Mouse (Mus musculus) liver, embryonic 16.5 days (tissue): ENCODE measurements around the gene Rps27a. TPM values are rescaled to one million over a fixed set of nuclear protein-coding genes. Genes with fewer than 3 reads are reported as not detected.

Source experiments
- ATAC-seq: fragments of 200-750 bp; cut with Nextera tagmentation; 2 replicates; pipeline ENCODE4 v1.8.0; 2017; ENCODE audit warnings: low read depth, mild to moderate bottlenecking, moderate number of reproducible peaks, moderate library complexity
- H3K27ac ChIP-seq: fragments of 300-500 bp; sonication (generic); 2 replicates; pipeline ENCODE4 v1.5.1; 2014; ENCODE audit warnings: mild to moderate bottlenecking, low read length
- H3K27me3 ChIP-seq: fragments of 300-500 bp; sonication (generic); 2 replicates; pipeline ENCODE4 v1.6.1; 2014; ENCODE audit warnings: low read depth, low read length, mixed read lengths; ENCODE audit not compliant: control insufficient read depth, insufficient read depth
- H3K36me3 ChIP-seq: fragments of 300-500 bp; sonication (generic); 2 replicates; pipeline ENCODE4 v1.6.1; 2014; ENCODE audit warnings: mild to moderate bottlenecking; ENCODE audit not compliant: control insufficient read depth, insufficient read depth
- H3K4me1 ChIP-seq: fragments of 300-500 bp; sonication (generic); 2 replicates; pipeline ENCODE4 v1.6.1; 2014; ENCODE audit warnings: low read depth, low read length, mixed read lengths; ENCODE audit not compliant: control insufficient read depth
- H3K4me2 ChIP-seq: fragments of 300-500 bp; sonication (generic); 2 replicates; pipeline ENCODE4 v1.6.1; 2014; ENCODE audit warnings: low read depth, low read length, mixed read lengths
- H3K4me3 ChIP-seq: fragments of 300-500 bp; sonication (generic); 2 replicates; pipeline ENCODE4 v1.5.1; 2014; ENCODE audit warnings: low read depth, mild to moderate bottlenecking, low read length
- H3K9ac ChIP-seq: fragments of 300-500 bp; sonication (generic); 2 replicates; pipeline ENCODE4 v1.6.1; 2014; ENCODE audit warnings: low read depth, low read length
- H3K9me3 ChIP-seq: fragments of 300-500 bp; sonication (generic); replicated peaks from 2 replicates; pipeline ENCODE4 v1.6.1; 2016; ENCODE audit warnings: low read length; ENCODE audit not compliant: control insufficient read depth
- WGBS: fragments of 180-500 bp; shearing (Covaris S2); extraction: QIAGEN DNeasy Blood & Tissue Kit; methylation state at CpG from one replicate; pipeline ENCODE4 v1.1.7; 2014; ENCODE audit not compliant: insufficient replicate concordance; 5-methylcytosine and 5-hydroxymethylcytosine counted together
- polyA plus RNA-seq: library from polyadenylated mRNA; unstranded; fragments of >200 nt; fragmentation: Nextera tagmentation; extraction: Ambion mirVana; gene quantifications from 2 replicates; pipeline ENCODE4 v1.2.1, GENCODE M21; 2015

Rps27a gene
- 535 and 592 TPM in 2 replicates for polyA plus RNA-seq

DNA sequence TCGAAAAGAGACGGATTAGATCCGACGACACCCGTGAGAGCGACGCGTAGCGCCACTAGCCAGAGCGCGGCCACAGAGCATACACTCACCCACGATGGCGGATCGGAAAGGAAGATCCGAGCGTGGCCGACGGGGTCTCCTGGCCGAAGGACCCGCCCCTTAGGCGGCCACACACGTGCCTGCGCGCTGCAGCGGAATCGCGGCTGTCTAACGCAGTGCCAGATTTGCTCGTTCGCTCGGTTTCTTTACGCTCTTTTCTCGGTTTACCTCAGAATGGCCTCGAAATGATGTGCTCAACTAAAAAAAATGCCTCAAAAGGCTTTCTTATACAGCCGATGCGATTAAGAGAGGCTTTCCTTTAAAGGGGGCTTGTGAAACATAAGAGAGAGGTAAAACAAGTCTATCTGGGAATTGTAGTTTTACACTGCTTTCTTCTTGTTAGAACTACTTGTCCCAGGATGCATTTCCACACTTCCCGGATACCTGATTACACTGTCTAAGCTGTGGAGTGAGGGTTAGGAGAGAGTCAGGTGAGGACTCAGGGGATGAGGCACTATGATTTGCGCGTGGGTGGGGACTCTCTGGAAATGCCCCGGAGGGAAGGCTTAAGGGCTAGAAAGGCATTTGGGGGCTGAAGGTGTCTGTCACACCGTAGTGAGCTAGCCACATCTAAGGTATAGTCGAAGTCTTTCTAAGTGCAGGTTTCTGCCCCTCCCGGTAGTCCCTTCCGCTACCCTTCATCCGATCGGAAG is at the start of gene Rps27a, which contains the start of gene Clhc1:
TSS of gene Rps27a (minus strand) at position 358 of the 752 bp plus-strand sequence.
TSS of gene Clhc1 (plus strand) at position 199 of the 752 bp plus-strand sequence.
- under 1% methylated on average over 46 of the region's 46 CpGs for WGBS
- Histone ChIP-seq H3K27me3 (no peaks in the 10 kb centered on the region), H3K4me2 (peak within 1 kb of the TSS; percentile 83), H3K9ac (peak within 1 kb of the TSS; percentile 87), H3K4me3 (peak within 1 kb of the TSS; percentile 91), H3K4me1 (peaks cover 16% of the 10 kb centered on the region), H3K36me3 (peaks cover 22% of the 10 kb centered on the region), H3K27ac (peak within 1 kb of the TSS; percentile 84), H3K9me3 (no peaks in the 10 kb centered on the region)
- ATAC-seq = peak; percentile 95

DNA sequence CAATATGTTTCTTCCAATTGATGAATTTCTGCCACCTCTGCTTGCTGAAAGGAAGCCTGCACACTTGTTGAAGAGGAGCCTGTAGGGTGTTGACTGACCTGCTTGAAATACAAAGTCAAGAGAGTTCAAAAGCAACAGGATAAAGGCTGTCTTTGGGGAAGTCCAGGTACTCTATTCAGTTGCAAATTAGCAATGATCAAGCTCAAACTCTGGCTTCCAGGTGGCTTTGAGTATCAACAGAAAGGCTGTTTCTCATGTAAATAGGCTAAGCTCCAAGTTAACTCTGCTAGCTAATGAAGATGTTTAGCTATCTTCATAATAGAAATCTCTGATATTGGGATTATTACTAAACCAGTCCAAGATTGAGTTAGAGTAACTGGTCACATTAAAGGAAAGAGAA is 49.2 kb upstream of the Rps27a start:
- no peak overlapping the region for H3K9ac ChIP-seq
- H3K4me3 ChIP-seq = no peak overlapping the region
- no peaks in the 10 kb centered on the region for H3K9me3 ChIP-seq
- no peak overlapping the region for H3K27ac ChIP-seq
- no peaks in the 10 kb centered on the region for H3K27me3 ChIP-seq
- no peaks in the 10 kb centered on the region for H3K36me3 ChIP-seq
- H3K4me1 ChIP-seq = no peaks in the 10 kb centered on the region
- no peak for ATAC-seq
- H3K4me2 ChIP-seq = no peak overlapping the region

DNA sequence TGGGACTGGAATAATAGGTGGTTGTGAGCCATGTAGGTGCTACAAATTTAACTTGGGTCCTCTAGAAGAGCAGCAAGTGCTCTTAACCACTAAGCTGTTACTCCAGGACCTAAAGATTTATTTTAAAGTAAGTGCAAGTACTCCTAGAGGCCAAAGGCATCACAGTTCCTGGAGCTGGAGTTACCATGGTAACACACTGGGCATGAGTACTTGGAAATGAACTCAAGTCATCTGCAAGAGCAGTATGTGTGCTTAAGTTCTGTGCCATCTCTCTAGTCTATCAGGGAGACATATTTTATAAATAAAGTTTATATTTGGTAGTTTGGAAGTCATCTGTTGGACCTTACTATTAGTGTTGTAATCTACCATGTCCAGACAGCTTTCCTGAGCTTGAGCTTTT is 47.3 kb upstream of the Rps27a start:
- Histone ChIP-seq H3K36me3 (no peaks in the 10 kb centered on the region), H3K9ac (no peak overlapping the region), H3K9me3 (no peaks in the 10 kb centered on the region), H3K27ac (no peak overlapping the region), H3K4me3 (no peak overlapping the region), H3K27me3 (no peaks in the 10 kb centered on the region), H3K4me1 (no peaks in the 10 kb centered on the region), H3K4me2 (no peak overlapping the region)
- ATAC-seq = no peak

DNA sequence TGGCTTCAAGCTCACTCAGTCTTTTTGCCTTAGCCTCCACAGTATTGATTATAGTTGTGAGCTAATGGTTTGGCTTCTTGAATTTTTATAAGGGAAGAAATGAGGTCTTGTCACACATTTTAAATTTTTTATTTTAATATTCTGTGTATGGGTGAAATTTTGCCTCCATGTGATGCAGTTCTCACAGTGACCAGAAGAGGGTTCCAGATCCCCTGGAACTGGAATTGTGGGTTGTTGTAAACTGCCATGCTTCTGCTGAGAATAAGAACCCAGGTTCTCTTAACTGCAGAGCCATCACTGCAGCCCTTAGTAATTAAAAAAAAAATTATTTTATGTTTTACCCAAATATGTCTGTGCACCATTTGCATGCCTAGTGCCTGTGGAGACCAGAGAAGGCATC is 31.7 kb upstream of the Rps27a start:
- Histone ChIP-seq H3K36me3 (no peaks in the 10 kb centered on the region), H3K9ac (no peak overlapping the region), H3K9me3 (no peaks in the 10 kb centered on the region), H3K4me2 (no peak overlapping the region), H3K27me3 (no peaks in the 10 kb centered on the region), H3K27ac (no peak overlapping the region), H3K4me3 (no peak overlapping the region), H3K4me1 (no peaks in the 10 kb centered on the region)
- no peak for ATAC-seq

DNA sequence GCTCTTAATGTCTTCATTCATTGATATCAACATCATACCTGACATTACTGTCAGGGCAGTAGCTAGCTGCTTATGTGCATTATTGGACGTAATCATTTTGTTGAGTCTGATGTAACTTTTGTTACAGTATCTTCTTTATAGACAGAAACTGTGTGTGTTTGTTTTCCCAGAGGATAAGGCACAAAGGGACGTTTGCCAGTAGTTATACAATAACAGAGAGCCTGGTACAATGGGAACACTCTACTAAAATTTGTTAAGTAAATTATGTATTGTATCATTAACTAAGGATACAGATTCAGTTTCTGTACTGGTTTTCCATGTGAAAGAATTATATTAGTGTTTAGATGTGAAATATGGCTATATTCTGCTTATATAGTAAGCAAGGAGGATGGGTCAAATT is 24.7 kb upstream of the Rps27a start:
- Histone ChIP-seq H3K4me2 (no peak overlapping the region), H3K9ac (no peak overlapping the region), H3K9me3 (no peaks in the 10 kb centered on the region), H3K27me3 (no peaks in the 10 kb centered on the region), H3K27ac (no peak overlapping the region), H3K36me3 (no peaks in the 10 kb centered on the region), H3K4me1 (no peaks in the 10 kb centered on the region), H3K4me3 (no peak overlapping the region)
- WGBS = 56% methylated on average over 2 of the region's 2 CpGs
- ATAC-seq = no peak

DNA sequence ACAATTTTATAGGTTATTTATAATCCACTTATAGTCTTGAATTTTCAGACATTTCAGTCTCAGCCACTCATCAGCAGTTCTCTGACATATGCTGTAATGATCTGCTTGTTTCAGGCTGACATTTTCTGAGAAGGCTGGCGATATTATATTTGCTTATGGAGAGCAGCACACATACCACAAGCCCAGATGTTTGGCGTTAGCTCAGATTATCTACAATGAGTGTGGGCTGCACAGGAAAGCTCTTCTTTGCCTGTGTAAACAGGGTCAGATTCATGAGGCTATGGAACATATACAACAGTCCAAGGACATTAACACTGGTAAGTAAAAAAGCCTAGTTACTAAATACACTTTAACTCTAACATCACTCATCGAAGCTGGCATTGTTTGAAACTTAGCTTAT is 23.6 kb upstream of the Rps27a start:
- H3K9ac ChIP-seq = no peak overlapping the region
- no peaks in the 10 kb centered on the region for H3K9me3 ChIP-seq
- ATAC-seq = no peak
- H3K27me3 ChIP-seq = no peaks in the 10 kb centered on the region
- 23% methylated on average over 3 of the region's 3 CpGs for WGBS
- H3K27ac ChIP-seq = no peak overlapping the region
- no peaks in the 10 kb centered on the region for H3K36me3 ChIP-seq
- no peak overlapping the region for H3K4me3 ChIP-seq
- no peak overlapping the region for H3K4me2 ChIP-seq
- no peaks in the 10 kb centered on the region for H3K4me1 ChIP-seq

DNA sequence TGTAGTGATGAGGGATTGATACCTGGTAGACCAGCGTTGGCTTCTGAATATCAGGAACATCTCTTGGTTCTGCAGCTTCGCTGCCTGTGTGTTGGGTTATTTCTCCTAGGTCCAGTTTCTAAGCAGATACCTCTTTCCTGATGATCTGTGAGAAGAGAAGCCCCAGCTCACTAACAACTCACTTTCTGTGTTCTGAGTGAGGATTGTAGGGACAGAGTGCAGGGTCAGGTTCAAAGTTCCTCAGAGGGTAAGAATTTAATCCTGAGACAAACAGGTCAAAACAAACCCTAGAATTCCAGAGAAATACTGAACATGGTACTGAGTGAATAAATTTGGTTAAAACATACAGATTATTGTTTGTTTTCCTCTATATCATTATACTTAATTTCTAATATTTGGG is 15.5 kb upstream of the Rps27a start:
- no peak overlapping the region for H3K4me3 ChIP-seq
- no peak for ATAC-seq
- H3K9me3 ChIP-seq = no peaks in the 10 kb centered on the region
- H3K36me3 ChIP-seq = no peaks in the 10 kb centered on the region
- H3K9ac ChIP-seq = no peak overlapping the region
- H3K27ac ChIP-seq = no peak overlapping the region
- H3K4me1 ChIP-seq = no peaks in the 10 kb centered on the region
- no peak overlapping the region for H3K4me2 ChIP-seq
- H3K27me3 ChIP-seq = no peaks in the 10 kb centered on the region
- 73% methylated on average over 2 of the region's 2 CpGs for WGBS

DNA sequence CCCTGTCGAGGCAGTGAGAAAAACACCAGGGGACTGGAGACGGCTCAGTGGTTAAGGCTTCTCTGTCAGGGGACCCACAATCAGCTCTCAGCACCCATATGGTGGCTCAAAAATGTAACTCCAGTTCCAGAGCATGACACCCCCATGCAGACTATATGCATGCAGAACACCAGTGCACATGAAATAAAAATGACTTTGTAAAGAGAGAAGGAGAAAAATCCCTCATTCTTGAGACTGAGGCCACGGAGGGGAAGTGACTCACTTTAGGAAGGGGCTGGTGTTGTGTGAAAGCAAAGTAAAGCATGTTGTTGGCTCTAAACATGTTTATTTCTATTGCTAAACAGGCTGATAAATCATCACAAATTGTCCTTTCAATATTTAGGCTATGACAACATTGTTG is 13.1 kb upstream of the Rps27a start:
- Histone ChIP-seq H3K4me3 (no peak overlapping the region), H3K9me3 (no peaks in the 10 kb centered on the region), H3K27me3 (no peaks in the 10 kb centered on the region), H3K27ac (no peak overlapping the region), H3K9ac (no peak overlapping the region), H3K36me3 (no peaks in the 10 kb centered on the region), H3K4me1 (no peaks in the 10 kb centered on the region), H3K4me2 (no peak overlapping the region)
- 64% methylated on average over 3 of the region's 3 CpGs for WGBS
- ATAC-seq = no peak

DNA sequence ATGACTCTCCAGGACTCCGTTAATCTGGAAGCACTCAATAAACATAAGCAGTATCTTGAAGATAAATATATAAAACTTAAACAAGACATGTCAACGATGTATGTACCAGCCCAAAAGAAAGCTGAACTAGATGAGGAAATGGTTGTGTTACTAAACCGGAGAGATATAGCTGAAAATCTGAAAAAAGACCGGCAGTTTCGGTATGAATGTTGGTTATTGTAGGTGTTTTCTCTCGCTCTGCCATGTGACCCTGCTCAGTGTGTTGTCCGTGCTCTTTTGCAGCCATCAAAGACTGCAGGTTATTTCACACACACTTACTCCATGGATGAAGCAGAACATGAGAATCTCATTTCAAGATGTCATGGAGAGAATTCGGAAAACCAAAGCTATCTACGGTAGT is 12.5 kb upstream of the Rps27a start:
- 71% methylated on average over 9 of the region's 9 CpGs for WGBS
- no peak overlapping the region for H3K4me3 ChIP-seq
- H3K4me2 ChIP-seq = no peak overlapping the region

More for the DNA sequence above, 12.5 kb upstream of the Rps27a start:
- Histone ChIP-seq H3K9ac (no peak overlapping the region), H3K36me3 (no peaks in the 10 kb centered on the region), H3K27ac (no peak overlapping the region), H3K9me3 (no peaks in the 10 kb centered on the region), H3K4me1 (no peaks in the 10 kb centered on the region), H3K27me3 (no peaks in the 10 kb centered on the region)
- no peak for ATAC-seq
